Mouse (Mus musculus) mouse trophoblast stem cell (cell line): ENCODE measurements around the gene Hist1h2bg.
"Not testable (repeated sequence)": the region's sequence is repeated elsewhere in the genome, so short reads cannot be mapped to it uniquely, and the experiment has no call there.

Experiments
- in situ Hi-C, 2 experiments: fragments of 300-500 bp; cut with MseI, MboI; formaldehyde crosslinking; loops; 2 replicates in 1 of 2; 3 replicates in 1 of 2; pipeline ENCODE4 v1.15.1; 2025

The Hist1h2bg gene

GRCm38 (mm10) chr13:23582219-23583056 is 11.2 kb downstream of the Hist1h2bg start:
- in situ Hi-C loops, result no loop called here

- in situ Hi-C loops, result no loop called here
Measured at GRCm38 (mm10) chr13:23583387-23584068, 12.3 kb downstream of the Hist1h2bg start.

DNA sequence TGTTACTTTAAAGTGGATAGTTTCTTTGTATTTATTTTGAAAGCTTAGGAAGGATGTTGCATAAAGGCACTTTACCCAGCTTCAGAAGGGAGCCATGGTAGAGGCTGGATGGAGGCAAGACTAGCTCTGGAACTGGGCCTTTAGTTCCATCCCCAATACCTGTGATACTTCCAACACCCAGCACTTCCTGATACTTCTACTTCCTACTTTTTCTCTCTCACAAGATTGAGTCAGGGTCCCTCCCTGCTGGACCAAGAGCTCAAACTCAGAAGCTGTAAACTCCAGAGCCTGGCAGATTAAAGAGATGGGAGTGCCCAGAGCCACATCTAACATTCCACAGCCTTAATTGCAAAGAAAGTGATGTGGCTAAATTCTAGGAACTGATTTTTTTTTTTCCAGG is 13.1 kb downstream of the Hist1h2bg start:
- in situ Hi-C loops, result no loop called here

DNA sequence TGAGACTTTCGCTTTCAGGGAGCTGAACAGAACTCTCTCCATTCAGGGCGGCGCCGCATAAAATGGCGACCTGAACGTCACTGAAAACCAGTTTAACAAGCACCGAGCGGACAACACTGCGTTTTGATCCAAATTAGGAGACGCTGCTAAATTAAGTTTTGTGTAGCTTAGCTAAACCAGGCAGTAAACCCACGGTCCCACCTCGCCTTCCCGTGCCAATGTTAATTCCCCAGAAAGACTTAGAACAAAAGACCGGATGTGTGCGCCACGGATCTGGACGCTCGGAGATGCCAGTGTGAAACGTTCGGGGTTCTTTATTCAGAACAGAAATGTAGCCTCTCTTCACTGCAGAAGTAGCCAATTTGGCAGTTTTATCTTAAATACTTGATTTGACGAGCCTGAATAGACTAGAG is 13.8 kb downstream of the Hist1h2bg start:
- in situ Hi-C loops, result no loop called here

GRCm38 (mm10) chr13:23585442-23586098 is 14.4 kb downstream of the Hist1h2bg start:
- in situ Hi-C loops, result not testable (repeated sequence)

- in situ Hi-C loops, result no loop called here
Measured at GRCm38 (mm10) chr13:23586099-23586939, 15.1 kb downstream of the Hist1h2bg start.

GRCm38 (mm10) chr13:23586940-23587225 is 15.7 kb downstream of the Hist1h2bg start:
- in situ Hi-C loops, result no loop called here

GRCm38 (mm10) chr13:23591206-23591605 is 20.0 kb downstream of the Hist1h2bg start:
- in situ Hi-C loops, result no loop called here

- in situ Hi-C loops, result not testable (repeated sequence)
Measured at GRCm38 (mm10) chr13:23591886-23592285, 20.7 kb downstream of the Hist1h2bg start.

GRCm38 (mm10) chr13:23592614-23593013 is 21.4 kb downstream of the Hist1h2bg start:
- in situ Hi-C loops, result no loop called here

DNA sequence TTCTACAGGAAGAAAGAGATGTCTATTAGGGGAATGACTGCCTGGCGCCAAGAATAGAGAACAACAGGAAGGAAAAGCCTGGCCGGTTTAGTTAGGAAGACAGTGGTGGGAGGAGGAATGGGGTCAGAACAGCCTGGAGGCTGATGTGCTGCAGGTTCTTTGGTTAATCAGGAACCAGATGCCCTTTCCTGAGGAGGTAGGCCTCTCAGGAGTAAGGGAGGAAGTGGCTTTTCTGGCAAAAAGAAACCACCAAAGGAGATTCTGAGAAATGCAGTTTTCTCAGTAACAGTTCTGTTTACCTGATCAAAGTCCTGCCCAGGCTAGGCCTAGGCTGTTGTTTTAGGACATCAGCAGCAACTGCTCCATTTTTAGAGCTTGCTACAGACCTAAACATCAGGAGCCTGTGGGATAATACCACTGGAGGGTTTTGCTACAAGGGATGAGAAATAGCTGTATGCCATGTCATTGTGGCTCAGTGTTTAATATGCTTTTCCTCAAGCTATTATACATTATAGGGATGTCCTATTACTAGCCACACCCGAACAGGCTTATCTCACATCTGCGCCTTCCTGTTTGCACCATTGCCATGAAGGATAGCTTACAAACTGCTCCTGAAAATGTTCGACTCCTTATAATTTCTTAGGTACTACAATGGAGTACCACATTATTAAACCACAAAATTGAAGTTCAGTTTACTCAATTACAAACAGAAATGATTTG is 22.0 kb downstream of the Hist1h2bg start:
- in situ Hi-C loops, result no loop called here

GRCm38 (mm10) chr13:23595185-23595584 is 24.0 kb downstream of the Hist1h2bg start:
- in situ Hi-C loops, result no loop called here

DNA sequence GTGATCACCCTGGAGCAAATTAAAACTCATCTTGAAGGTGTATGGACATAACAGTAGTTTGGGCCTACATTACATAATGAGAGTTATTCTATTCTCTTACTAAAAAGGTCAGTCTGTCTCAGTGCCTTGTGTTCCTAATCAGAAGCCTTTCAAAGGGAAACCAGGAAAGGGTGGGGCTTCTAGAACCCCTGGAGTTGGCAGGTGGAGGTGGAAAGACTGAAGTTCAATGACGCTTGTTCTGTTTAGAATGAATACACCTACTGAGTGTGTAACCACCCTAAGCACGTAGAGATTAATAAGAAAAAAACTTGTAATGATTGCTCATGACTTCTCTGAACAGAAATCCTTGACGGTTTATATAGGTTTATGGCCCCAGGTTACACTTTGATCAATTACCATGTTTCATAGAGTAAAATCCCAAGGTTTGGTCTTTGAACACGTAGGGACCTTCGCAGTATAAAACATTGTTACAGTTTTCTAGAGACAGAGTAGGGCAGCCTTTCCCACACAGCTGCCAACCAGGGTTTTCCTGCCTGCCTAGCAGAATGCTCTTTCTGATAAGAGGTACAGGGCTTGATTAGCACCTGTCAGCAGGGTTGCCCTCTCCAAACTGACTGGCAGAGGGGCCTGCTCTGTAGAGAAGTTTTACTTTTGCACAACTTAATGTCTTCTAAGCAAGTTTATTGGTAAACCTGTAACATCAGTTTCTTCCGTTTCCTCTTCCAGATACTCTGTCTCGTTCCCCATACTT is 24.6 kb downstream of the Hist1h2bg start:
- in situ Hi-C loops, result no loop called here

DNA sequence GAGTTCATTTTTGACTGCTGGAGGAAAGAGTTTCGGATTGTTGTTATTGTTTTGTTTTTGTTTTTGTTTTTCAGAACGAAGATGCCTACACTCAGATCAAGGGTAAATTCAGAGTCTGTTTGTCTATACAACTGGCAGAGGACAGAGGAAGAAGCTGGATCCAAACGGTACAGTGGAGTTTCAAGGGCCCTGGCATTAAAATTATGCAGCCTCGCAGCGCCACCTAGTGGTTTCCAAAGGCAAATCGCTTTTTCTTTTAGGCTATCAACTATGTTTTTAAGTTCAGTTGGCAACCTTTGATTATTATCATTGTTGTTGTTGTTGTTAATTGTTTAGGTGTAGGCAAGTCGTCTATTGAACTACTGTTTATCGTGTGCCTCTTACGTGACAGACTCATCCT is 26.8 kb downstream of the Hist1h2bg start:
- in situ Hi-C loops, result no loop called here

DNA sequence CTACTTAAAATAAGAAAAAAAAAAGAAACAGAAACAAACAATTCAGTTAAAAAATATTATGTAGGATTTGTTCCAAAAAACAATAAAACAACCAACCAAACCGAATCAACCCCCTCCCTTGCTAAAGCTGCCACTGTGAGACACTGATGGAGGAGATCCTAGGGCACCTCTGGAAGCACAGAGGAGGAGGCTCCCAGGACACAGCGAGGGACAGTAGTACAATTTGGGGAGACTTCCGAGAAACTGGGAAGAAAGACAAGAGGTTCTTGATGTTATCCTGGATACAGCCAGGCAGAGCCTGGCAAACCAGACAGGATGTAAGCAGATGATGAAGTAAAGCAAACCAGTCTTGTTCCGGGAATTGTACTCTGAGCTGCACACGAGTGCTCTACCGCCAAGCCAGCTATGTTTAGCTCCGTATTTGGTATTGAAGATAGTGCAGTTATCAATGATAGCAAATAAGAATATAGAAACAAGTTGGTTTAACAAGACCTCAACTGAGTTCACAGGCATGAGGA is 32.0 kb downstream of the Hist1h2bg start:
- in situ Hi-C loops, result no loop called here

GRCm38 (mm10) chr13:23604452-23604851 is 33.3 kb downstream of the Hist1h2bg start:
- in situ Hi-C loops, result no loop called here

DNA sequence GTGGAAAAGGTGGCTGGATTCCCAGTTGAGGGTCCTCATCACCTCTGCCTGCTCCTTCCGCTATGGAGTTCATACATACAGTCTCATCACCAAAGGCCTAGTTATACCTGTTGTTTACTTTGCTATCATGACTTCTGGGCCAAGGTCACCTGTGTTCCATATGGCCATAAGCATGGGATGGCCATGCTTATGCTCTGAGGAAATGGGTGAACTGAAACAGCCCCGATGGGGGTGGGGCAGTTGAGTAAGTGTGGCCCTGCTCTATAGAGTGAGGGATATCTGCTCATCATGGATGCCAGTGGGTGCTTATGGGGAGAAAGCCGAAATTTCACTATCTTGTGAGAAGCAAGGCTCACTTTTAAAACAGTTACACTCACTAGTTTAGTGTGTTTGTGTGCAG is 33.9 kb downstream of the Hist1h2bg start:
- in situ Hi-C loops, result no loop called here

- in situ Hi-C loops, result no loop called here
Measured at GRCm38 (mm10) chr13:23609209-23609608, 38.0 kb downstream of the Hist1h2bg start.

- in situ Hi-C loops, result no loop called here
Measured at GRCm38 (mm10) chr13:23609844-23610243, 38.6 kb downstream of the Hist1h2bg start.

- in situ Hi-C loops, result no loop called here
Measured at GRCm38 (mm10) chr13:23610393-23610792, 39.2 kb downstream of the Hist1h2bg start.
